Mouse (Mus musculus): ENCODE results near the gene Vasp.
A peak's percentile ranks its signal among the peaks of the same experiment; 100 is the strongest.

Gene Vasp

DNA sequence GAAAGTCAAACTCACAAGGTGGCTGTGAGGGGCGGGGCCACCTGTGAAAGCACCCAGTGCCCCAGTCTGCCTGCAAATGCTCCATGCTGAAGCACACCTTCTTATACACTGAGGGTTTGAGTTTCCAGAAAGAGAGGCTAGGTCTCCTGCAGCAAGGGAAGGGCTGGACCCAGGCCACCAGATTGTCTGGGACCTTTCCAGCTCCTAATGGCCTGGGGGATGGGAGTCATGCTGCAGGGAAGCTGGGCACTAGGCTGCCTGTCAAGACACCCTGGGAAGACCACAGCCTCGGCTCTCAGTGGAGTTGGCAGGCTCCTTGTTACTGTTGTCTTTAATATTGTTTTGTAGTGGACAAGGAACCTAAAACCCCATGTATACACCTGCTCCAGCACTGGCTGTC is 35.2 kb downstream of the Vasp start:
- no peak for DNase-seq (ENCODE audit: low read depth, low spot score)

DNA sequence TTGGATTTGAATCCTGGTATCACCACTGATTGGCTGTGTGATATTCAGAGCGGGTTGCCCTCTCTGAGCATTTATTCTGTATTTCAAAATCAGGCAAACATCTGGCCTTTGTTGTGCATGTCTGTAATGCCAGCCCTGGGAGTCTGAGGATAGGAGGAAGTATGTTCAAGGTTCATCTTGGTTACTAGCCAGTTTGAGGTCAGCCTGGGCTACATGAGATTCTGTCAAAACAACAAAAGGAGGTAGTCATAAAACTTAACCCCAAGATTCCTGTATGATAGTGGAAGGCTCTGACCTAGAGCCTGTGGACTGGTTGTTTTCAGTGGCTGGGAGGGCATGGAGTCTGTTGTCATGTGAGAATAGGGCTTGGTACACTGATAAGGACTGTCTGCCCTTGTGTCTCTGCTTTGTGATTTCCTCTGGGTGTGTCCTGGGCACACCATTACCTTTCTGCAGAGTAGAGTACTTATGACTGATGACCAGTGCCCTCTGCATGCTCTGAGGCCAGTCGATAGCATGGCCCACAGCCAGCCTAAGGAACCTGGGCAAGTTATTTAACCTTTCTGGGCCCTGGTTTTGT is 36.4 kb downstream of the Vasp start:
- no peak for DNase-seq (ENCODE audit: low read depth, low spot score)

DNA sequence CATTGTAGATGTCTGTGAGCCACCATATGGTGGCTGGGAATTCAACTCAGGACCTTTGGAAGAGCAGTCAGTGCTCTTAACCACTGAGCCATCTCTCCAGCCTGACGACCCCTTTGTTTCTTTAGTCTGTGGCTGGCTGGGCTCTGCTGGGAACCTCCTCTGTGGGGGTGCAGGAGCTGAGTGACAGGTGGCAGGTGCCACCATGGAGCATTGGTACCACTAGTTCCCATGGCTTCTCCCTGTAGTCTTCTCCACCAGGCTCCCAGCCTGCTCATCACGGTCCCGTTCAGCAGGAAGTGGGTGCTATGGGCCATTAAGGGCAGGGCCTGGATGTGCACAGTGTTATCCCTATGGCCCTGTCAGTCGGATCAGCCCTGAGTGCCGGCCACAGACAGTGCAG is 37.0 kb downstream of the Vasp start:
- no peak for DNase-seq (ENCODE audit: low read depth, low spot score)

DNA sequence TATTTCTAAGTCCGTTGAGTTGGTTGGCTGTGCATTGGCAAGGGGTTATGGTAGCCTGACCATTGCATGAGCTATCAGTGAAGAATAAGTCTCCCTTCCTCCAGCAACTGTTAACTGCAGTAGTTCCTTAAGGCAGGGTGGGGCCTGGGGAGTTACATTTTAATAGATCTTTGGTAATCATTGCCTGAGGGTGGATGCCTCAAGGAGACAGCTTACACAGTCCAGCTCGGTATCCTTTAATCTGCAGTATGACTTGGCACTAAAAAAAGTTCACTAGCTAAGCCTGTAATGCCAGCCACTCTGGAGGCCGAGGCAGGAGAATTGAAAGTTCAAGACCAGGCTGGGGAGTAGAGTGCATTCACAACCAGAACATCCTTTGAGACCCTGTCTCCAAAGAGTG is 39.8 kb downstream of the Vasp start:
- DNase-seq (ENCODE audit: low read depth, low spot score), result no peak

DNA sequence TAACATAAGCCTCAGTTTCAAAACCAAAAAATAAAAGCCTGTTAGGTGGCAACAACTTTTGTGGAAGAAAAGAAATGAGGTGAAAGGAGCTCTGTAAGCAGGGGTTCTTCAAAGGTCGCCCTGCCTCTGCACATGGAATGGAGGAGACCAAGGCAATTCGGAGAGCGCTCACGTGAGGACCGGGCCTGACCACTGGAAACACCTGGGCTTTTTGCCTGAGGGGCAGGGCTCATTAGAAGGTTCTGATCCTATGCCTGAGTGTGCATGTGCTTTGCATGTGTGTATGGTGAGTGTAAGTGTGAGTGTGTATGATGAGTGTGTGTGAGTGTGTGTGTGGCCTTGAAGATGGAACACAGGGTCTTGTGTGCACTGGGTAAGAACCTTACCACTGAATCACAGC is 40.7 kb downstream of the Vasp start:
- DNase-seq (ENCODE audit: low read depth, low spot score), result no peak

DNA sequence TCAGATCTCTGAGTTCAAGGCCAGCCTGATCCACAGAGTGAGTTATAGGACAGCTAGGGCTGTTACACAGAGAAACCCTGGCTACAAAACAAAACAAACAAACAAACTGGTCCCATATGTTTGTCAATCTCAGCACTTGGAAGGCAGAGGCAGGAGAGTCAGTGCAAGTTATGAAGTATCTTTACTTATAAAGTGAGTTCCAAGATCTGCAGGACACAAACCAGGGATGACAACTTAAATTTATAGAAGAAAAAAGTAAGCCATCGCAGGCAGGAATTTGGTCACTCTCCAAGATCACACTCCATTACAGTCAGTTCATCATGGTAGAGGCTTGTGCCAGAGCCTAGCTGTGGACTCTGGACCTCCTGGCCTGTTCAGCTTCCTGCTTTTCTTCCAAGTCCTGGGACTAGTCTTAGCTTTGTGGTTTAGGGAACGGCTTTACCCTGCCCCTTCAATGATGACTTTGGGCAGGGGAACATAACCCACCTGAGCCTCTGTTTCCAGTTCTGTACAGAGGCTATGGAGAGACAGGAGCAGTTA is 41.5 kb downstream of the Vasp start:
- DNase-seq (ENCODE audit: low read depth, low spot score), result no peak

DNA sequence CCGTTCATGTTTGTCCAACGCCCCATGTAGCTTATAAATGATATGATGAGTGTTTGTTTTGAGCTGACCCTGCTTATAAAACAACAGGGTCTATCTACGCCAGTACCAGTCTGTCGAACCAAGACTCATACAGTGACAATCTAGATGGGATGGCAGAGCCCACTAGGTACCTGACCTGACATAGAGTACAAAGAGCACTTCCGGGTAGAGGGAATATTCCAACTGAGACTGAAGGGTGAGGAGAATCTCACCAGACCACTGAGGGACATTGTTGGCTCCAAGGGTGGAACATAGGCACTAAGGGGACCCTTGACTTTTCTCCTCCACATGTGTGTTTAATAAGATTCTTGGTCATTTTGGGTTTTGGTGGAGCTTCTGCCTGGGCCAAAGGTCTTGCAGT is 42.2 kb downstream of the Vasp start:
- DNase-seq (ENCODE audit: low read depth, low spot score), result no peak

DNA sequence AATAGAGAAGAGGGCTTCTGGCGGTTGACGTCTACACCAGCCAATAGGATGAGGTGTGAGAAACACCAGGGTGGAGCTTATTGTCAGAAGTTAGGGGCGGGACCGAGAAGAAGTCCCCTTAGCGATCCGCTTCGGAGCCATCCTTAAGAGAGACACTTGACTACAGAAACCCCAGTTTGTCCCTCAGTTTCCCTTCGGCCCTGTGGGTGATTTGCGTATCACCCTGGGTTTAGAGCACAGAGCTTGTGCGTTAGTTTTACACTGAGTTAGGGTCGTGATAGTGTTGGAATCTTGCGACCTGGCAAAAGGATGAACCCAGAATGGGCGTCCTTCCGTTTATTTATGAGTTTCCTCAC is 42.8 kb downstream of the Vasp start:
- no peak for DNase-seq (ENCODE audit: low read depth, low spot score)

DNA sequence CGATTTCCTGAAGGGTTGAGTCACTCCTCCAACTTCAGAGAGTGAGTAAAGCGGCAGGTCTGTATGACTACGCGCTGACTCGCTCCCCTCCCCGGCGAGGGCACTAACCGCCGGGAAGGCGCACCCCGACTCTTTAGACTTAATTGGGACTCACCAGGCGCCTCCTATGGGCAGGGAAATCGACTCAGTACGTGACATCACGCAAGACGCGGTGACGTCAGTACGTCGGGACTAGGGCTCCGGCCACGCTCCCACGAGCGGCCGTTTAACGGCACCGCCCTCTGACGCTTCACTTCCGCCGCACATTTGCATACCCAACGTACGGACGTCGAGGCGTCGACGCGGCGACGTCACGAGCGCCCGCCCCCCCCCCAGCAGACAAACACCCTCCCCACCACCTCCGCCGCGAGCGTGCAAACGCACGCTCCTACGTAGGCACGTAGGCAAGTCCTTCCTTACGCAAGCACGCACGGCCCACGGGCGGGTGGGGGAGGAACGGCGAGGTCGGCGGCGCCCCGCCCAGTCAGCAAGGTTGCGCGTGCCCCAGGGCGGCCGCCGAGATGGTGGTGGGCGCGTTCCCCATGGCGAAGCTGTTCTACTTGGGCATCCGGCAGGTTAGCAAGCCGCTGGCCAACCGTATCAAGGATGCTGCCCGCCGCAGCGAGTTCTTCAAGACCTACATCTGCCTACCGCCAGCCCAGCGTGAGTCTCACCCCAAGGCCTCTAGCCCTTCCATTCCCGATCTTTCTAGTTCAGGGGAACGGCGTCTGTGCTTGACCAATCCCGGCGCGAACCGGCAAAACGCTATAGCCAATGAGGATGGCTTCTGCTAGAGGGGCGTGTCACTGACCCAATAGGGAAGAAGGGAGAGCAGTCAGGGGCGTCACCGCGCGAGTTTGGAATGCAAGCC is 43.5 kb downstream of the Vasp start, which contains the start of gene Opa3:
Gene Opa3 (plus strand): TSS at position 452 of the 910 bp plus-strand sequence.
- DNase-seq (ENCODE audit: low read depth, low spot score), result peak; percentile 100

DNA sequence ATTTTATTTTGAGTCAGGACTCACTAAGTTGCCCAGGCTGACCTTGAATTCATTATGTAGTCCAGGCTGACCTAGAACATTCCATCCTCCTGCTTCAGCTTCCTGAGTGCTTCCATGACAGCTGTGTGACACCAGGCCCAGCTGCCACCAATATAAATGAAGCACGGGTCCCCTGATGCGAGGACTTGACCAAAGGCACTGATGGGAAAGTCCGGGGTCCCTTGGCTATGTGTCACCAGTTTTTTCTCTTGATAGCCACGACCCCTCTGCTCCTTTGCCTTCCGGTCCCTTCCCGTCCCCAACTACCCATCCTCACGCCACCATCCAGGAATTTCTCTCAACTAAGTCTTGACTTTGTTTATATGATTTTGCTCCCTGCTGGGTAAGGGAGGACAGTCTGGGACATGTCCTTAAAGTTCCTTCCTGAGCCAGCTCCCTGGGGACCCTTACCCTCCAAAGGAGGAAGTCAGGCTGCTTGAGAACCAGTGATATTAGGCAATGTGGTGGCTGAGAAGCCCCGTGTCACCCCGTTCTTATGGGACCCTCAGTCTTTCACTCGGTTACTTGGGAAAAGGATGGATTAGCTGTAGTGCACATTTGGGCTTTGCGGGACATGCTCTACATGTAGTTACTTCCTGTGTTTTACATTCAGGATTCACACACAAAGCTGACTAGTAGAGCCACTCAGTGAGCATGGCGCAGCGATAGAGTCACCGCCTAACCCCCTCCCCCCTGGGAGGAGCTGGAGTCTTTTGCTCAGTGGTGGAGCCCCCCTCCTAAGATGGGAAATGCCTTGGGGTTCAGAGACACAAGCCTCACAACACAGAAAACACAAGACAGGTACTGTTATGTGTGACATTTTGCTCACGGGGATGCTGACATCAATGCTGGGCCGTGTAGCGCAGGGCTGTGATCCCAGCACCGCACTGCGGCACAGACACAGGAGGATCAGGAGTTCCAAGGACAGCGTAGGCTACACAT is 44.5 kb downstream of the Vasp start:
- DNase-seq (ENCODE audit: low read depth, low spot score), result no peak

DNA sequence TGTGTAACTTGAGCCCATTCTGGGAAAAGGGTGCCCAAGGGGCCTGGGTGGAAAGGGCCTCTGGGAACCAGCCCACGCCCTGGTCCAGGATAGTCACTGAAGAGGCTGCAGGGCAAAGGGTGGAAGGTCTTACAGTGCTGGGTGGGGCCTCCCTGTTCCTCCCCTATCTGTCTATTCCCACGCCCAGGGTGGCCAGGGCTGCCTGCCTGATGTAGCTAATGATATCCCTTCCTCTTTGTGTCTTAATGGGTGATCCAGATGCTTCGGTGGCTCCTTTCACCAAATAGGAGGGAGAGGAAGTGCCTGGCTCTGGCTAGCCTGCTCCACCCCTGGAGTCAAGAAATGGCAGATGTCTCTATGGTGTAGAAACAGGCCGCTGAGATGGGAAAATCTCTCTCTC is 46.7 kb downstream of the Vasp start:
- no peak for DNase-seq (ENCODE audit: low read depth, low spot score)

DNA sequence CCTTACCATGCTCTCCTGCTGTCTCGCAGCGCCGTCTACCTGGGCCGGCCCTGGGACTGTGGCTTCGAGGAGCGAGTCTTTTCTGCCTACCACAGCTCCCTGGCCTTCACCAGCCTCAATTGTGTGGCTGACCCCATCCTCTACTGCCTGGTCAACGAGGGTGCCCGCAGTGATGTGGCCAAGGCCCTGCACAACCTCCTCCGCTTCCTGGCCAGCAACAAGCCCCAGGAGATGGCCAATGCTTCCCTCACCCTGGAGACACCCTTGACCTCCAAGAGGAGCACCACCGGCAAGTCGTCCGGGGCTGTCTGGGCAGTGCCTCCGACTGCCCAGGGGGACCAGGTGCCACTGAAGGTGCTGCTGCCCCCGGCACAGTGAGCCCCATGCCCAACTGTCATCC is 48.7 kb downstream of the Vasp start:
- no peak for DNase-seq (ENCODE audit: low read depth, low spot score)

DNA sequence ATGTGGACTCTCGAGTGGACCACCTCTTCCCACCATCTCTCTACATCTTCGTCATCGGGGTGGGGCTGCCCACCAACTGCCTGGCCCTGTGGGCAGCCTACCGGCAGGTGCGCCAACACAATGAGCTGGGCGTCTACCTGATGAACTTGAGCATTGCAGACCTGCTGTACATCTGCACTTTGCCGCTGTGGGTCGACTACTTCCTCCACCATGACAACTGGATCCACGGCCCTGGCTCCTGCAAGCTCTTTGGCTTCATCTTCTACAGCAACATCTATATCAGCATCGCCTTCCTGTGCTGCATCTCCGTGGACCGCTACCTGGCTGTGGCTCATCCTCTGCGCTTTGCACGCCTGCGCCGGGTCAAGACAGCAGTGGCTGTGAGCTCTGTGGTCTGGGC is 49.4 kb downstream of the Vasp start:
- no peak for DNase-seq (ENCODE audit: low read depth, low spot score)

DNA sequence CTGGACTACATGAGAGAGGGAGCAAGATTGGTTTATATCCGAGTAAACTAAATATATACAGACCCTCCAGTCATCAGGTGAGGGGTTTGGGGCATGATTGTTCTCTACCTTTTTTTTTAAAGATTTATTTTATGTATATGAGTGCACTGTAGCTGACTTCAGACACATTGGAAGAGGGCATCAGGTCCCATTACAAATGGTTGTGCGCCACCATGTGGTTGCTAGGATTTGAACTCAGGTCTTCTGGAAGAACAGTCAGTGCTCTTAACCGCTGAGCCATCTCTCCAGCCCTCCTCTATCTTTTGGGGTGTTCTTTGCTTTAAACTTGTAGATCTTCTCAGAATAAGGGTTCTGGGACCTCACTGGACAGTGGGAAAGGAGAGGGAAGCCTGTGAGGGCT is 51.6 kb downstream of the Vasp start:
- no peak for DNase-seq (ENCODE audit: low read depth, low spot score)

DNA sequence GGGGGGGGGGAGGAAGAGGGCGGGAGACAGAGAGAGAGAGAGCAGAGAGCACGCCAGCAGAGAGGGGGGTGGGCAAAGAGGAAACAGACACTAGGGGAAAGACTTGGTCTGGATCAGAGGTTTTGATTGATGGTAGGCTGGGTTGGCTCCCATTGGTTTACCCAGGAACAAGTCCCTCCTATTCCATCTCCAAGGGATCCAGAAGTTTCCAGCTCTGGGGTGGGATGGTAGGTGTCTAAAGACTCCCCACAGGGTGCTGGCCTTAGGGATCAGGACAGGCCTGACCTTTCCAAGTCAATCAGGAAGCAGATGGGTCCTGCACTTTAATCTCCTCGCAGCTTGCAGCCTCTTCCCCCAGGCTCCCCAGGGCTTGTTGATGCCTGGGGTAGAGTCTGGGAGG is 53.7 kb downstream of the Vasp start:
- no peak for DNase-seq (ENCODE audit: low read depth, low spot score)

DNA sequence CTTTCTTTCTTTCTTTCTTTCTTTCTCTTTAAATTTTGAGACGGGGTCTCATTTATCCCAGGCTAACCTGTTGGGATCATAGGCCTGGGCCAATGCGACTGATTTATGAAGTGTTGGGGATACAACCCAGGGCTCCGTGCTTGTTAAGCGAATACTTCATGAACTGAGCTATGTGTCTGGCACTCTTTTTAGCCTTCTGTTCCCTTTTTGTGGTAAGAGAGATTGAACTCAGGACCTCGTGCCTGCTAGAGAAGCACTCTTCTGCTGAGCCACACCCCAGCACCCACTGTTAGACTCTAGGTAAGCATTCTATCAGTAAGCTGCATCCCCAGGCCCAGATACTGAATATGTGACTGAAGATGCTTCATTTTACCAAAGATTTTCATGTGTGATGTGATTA is 54.1 kb downstream of the Vasp start:
- no peak for DNase-seq (ENCODE audit: low read depth, low spot score)

DNA sequence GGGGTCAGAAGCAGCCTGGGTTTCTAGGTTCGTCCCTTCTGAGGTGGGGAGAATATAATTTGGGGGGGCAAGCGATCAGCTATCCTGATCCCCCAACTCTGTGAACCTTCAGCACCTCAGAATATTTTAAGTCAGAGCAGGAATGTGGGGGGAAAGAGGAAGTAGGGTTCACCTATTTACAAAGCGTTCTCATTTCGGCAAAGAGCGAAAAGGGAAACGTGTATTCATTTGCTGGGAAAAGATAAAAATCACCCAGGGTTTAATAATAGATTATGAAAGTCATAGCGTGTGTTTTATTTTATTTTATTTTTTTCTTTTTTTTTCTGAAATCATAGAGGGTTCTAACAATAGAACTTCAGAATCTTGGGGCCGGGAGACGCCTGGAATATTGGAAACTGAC is 56.7 kb downstream of the Vasp start:
- no peak for DNase-seq (ENCODE audit: low read depth, low spot score)

DNA sequence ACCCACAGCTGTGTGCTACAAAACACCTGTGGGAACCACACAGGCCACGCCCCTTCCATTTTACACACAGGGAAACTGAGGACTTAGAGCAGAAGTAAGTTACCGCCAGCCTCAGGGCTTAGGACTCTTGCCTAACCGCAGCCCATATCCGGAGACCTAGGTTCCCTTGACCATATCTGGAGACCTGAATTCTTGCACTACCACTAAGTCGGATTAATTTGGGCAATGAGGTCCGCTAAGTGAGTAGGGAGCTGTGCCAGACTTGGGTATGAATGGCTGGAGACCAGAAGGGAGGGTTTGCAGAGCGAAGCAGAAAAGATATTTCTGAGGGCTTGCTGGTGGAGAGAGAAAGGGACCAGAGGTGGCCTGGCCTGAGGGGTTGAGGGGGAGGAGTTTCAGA is 57.2 kb downstream of the Vasp start:
- DNase-seq (ENCODE audit: low read depth, low spot score), result no peak

DNA sequence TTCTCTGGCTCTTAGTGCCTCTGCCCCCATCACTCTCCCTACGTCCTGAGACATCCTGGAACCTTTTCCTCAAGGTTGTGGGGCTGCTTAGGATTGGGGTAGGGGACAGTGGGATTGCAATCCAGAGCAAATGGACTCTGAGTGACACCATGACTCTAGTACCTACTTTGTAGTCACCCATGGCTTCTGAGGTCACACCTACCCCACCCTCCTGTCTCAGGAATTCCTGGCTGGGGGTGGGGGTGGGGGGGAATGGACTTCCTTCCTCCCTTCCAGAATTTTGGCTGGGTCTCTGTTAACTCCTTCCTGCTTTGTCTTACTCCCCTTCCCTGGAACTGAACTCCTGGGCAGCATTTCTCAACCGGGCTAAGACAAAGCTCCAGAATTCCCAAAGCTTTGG is 58.2 kb downstream of the Vasp start:
- no peak for DNase-seq (ENCODE audit: low read depth, low spot score)

DNA sequence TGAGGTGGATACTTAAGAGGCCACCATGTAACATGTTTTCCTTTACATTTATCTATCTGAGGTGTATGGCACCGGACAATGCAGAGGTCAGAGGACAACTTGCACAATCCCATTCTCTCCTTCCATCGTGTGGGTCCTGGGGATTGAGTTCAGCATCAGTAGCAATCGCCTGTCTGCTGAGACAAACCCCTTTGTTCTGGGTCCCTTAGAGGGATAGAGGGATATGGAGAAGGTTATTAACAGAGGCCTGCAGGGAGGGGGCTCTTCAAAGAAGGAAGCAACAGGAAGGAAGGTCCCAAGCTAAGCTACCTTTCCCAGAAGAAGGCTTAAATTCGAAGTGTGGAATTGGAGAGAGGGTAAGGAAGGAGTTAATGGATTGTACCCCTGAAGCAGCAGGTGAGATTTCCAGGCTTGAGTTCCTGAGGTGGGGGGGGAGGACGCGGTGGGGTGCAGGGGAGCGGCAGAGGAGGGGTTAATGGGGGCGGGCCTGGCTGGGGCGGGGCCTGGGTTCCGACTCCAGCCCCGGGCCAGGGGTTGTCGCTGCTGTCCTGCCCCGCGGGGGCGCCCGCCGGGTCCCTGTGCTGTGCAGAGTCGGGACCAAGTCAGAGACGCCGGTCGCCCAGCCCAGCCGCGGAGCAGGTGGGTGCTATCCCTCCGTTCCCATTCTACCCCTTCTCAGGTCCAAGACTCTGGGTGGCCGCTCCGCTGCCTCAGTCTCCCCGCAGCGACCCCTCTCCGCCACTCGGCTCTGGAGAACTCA is 59.4 kb downstream of the Vasp start, which contains the start of gene Gpr4:
Gene Gpr4 (plus strand): TSS at position 543 of the 760 bp plus-strand sequence.
- DNase-seq (ENCODE audit: low read depth, low spot score), result peak; percentile 56

DNA sequence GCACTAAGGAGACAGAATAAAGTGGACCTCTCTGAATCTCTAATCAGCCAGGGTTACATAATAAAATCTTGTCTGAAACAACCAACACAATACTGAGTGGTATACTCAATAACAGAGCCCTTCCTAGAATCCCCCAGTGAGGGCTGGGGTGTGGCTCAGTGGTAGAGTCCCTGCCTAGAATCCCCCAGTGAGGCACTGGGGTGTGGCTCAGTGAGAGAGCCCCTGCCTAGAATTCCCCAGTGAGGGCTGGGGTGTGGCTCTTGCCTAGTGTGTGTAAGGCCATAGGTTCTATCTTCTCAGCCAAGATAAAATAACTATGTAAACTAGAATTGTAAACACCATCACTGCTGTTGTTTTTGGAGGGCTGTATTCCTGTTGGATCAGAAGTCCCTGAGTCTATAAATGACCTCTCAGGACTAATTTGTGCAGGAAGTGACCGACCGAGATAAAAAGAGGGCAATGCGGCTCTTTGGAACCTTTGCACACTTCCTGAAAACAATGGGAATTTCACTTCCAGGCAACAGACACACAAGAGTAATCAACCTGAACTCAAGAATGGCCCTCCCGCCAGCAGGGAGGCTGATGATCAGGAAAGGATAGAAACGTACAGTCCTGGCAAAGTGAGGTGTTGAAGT is 60.5 kb downstream of the Vasp start:
- peak; percentile 68 for DNase-seq (ENCODE audit: low read depth, low spot score)
